Mouse (Mus musculus): ENCODE data around the gene Trim45. TPM values are rescaled to one million over a fixed set of nuclear protein-coding genes. Genes with fewer than 3 reads are reported as not detected.
A peak's percentile ranks its signal among the peaks of the same experiment; 100 is the strongest.

The Trim45 gene
- polyA plus RNA-seq, 1 experiment from 2014 or later = 7.4 TPM

GRCm38 (mm10) chr3:100910621-100911020, 11.4 kb upstream of the Trim45 start:
- Histone ChIP-seq H3K4me2 (0 out of 2 replicates have a peak overlapping the region, but pooled peaks have one; percentile 0), H3K9me3 (replicated peaks) (no peaks in the 10 kb centered on the region), H3K4me3 (replicated peaks) (no peak overlapping the region), H3K27me3 (no peaks in the 10 kb centered on the region), H3K27ac (peak overlapping the region; percentile 48; the same call in 1 of the 2 replicates), H3K9ac (no peak overlapping the region), H3K36me3 (no peaks in the 10 kb centered on the region), H3K4me1 (peaks cover 10% of the 10 kb centered on the region; the same call in 1 of the 2 replicates)
- no peak for ATAC-seq (replicated peaks; ENCODE audit: low FRiP score)
- 38% methylated on average over 5 of the region's 5 CpGs for WGBS

- 62% methylated on average over 9 of the region's 9 CpGs for WGBS
- no peak for ATAC-seq (replicated peaks; ENCODE audit: low FRiP score)
- H3K27ac ChIP-seq = peak overlapping the region; percentile 48; the same call in 1 of the 2 replicates
- H3K9me3 ChIP-seq (replicated peaks) = no peaks in the 10 kb centered on the region
- H3K4me1 ChIP-seq = peaks cover 10% of the 10 kb centered on the region; the same call in 1 of the 2 replicates
- no peak overlapping the region for H3K4me3 ChIP-seq (replicated peaks)
- no peaks in the 10 kb centered on the region for H3K27me3 ChIP-seq
- no peaks in the 10 kb centered on the region for H3K36me3 ChIP-seq
- 0 out of 2 replicates have a peak overlapping the region, but pooled peaks have one; percentile 0 for H3K4me2 ChIP-seq
- H3K9ac ChIP-seq = no peak overlapping the region
These were observed 11.0 kb upstream of the Trim45 start for GRCm38 (mm10) chr3:100911026-100911425.

- no peak for ATAC-seq (replicated peaks; ENCODE audit: low FRiP score)
- Histone ChIP-seq H3K9ac (no peak overlapping the region), H3K4me3 (replicated peaks) (no peak overlapping the region), H3K9me3 (replicated peaks) (no peaks in the 10 kb centered on the region), H3K27me3 (no peaks in the 10 kb centered on the region), H3K4me2 (0 out of 2 replicates have a peak overlapping the region, but pooled peaks have one; percentile 0), H3K27ac (no peak overlapping the region), H3K4me1 (peaks cover 10% of the 10 kb centered on the region; the same call in 1 of the 2 replicates), H3K36me3 (no peaks in the 10 kb centered on the region)
- 46% methylated on average over 7 of the region's 7 CpGs for WGBS
These were observed 10.3 kb upstream of the Trim45 start for GRCm38 (mm10) chr3:100911498-100912213.

- Histone ChIP-seq H3K36me3 (no peaks in the 10 kb centered on the region), H3K4me1 (peaks cover 5% of the 10 kb centered on the region), H3K9me3 (replicated peaks) (no peaks in the 10 kb centered on the region), H3K4me3 (replicated peaks) (no peak overlapping the region), H3K27me3 (no peaks in the 10 kb centered on the region), H3K9ac (no peak overlapping the region), H3K4me2 (no peak overlapping the region), H3K27ac (no peak overlapping the region)
- no peak for ATAC-seq (replicated peaks; ENCODE audit: low FRiP score)
- 16% methylated on average over 7 of the region's 7 CpGs for WGBS
These were observed 5.2 kb upstream of the Trim45 start for GRCm38 (mm10) chr3:100916844-100917243.

GRCm38 (mm10) chr3:100920611-100921140, 1.3 kb upstream of the Trim45 start:
- Histone ChIP-seq H3K4me3 (replicated peaks) (no peak overlapping the region), H3K27ac (no peak overlapping the region), H3K36me3 (no peaks in the 10 kb centered on the region), H3K27me3 (no peaks in the 10 kb centered on the region), H3K9ac (no peak overlapping the region), H3K9me3 (replicated peaks) (no peaks in the 10 kb centered on the region), H3K4me1 (peaks cover 28% of the 10 kb centered on the region), H3K4me2 (no peak overlapping the region)
- 76% methylated on average over 9 of the region's 9 CpGs for WGBS
- no peak for ATAC-seq (replicated peaks; ENCODE audit: low FRiP score)

- H3K9ac ChIP-seq = peak overlapping the region; percentile 60
- peak; percentile 72 for ATAC-seq (replicated peaks; ENCODE audit: low FRiP score)
- H3K4me2 ChIP-seq = peak overlapping the region; percentile 68
- no peaks in the 10 kb centered on the region for H3K36me3 ChIP-seq
- WGBS = 35% methylated on average over 28 of the region's 28 CpGs
- H3K9me3 ChIP-seq (replicated peaks) = no peaks in the 10 kb centered on the region
- peak overlapping the region; percentile 76 for H3K27ac ChIP-seq
- H3K4me3 ChIP-seq (replicated peaks) = peak overlapping the region; percentile 63
- H3K27me3 ChIP-seq = no peaks in the 10 kb centered on the region
- peaks cover 28% of the 10 kb centered on the region for H3K4me1 ChIP-seq
These were observed 739 bp downstream of the Trim45 start for GRCm38 (mm10) chr3:100922506-100923375.

- WGBS = 77% methylated on average over 6 of the region's 6 CpGs
- H3K36me3 ChIP-seq = peaks cover 14% of the 10 kb centered on the region
- no peak overlapping the region for H3K4me3 ChIP-seq (replicated peaks)
- ATAC-seq (replicated peaks; ENCODE audit: low FRiP score) = no peak
- H3K9me3 ChIP-seq (replicated peaks) = no peaks in the 10 kb centered on the region
- peaks cover 28% of the 10 kb centered on the region for H3K4me1 ChIP-seq
- H3K27me3 ChIP-seq = no peaks in the 10 kb centered on the region
- no peak overlapping the region for H3K27ac ChIP-seq
- H3K9ac ChIP-seq = no peak overlapping the region
- no peak overlapping the region for H3K4me2 ChIP-seq
These were observed 2.2 kb downstream of the Trim45 start for GRCm38 (mm10) chr3:100924065-100924732.

- H3K36me3 ChIP-seq = peaks cover 22% of the 10 kb centered on the region
- 70% methylated on average over 16 of the region's 16 CpGs for WGBS
- H3K4me1 ChIP-seq = peaks cover 28% of the 10 kb centered on the region
- H3K4me2 ChIP-seq = no peak overlapping the region
- H3K27ac ChIP-seq = no peak overlapping the region
- no peaks in the 10 kb centered on the region for H3K9me3 ChIP-seq (replicated peaks)
- no peaks in the 10 kb centered on the region for H3K27me3 ChIP-seq
- H3K9ac ChIP-seq = no peak overlapping the region
- H3K4me3 ChIP-seq (replicated peaks) = no peak overlapping the region
- no peak for ATAC-seq (replicated peaks; ENCODE audit: low FRiP score)
These were observed 3.2 kb downstream of the Trim45 start for GRCm38 (mm10) chr3:100925176-100925575.

- Histone ChIP-seq H3K4me2 (no peak overlapping the region), H3K36me3 (peaks cover 67% of the 10 kb centered on the region), H3K9ac (no peak overlapping the region), H3K9me3 (replicated peaks) (no peaks in the 10 kb centered on the region), H3K27me3 (no peaks in the 10 kb centered on the region), H3K27ac (no peak overlapping the region), H3K4me3 (replicated peaks) (no peak overlapping the region), H3K4me1 (peaks cover 5% of the 10 kb centered on the region; the same call in 1 of the 2 replicates)
- 93% methylated on average over 23 of the region's 23 CpGs for WGBS
- no peak for ATAC-seq (replicated peaks; ENCODE audit: low FRiP score)
These were observed 9.5 kb downstream of the Trim45 start for GRCm38 (mm10) chr3:100931332-100932076.

- Histone ChIP-seq H3K27me3 (no peaks in the 10 kb centered on the region), H3K4me2 (no peak overlapping the region), H3K4me1 (peaks cover 5% of the 10 kb centered on the region; the same call in 1 of the 2 replicates), H3K9me3 (replicated peaks) (no peaks in the 10 kb centered on the region), H3K36me3 (peaks cover 69% of the 10 kb centered on the region), H3K4me3 (replicated peaks) (no peak overlapping the region), H3K9ac (no peak overlapping the region), H3K27ac (no peak overlapping the region)
- ATAC-seq (replicated peaks; ENCODE audit: low FRiP score) = no peak
- 73% methylated on average over 11 of the region's 11 CpGs for WGBS
These were observed 10.3 kb downstream of the Trim45 start for GRCm38 (mm10) chr3:100932077-100932944.

Data from kidney, embryonic 15.5 days (tissue).